Mouse (Mus musculus) lung, postnatal 0 days (tissue): ENCODE results near the gene Rab6b. TPM values are rescaled to one million over a fixed set of nuclear protein-coding genes. Genes with fewer than 3 reads are reported as not detected.

Source experiments
- ATAC-seq: fragments of 200-750 bp; cut with Nextera tagmentation; 2 replicates; pipeline ENCODE4 v1.8.0; 2017; ENCODE audit warnings: moderate library complexity
- DNase-seq: peaks from one replicate; pipeline ENCODE4 v3.0.0-alpha.2; 2016; ENCODE audit warnings: low spot score
- H3K27ac ChIP-seq: fragments of 300-500 bp; sonication (generic); 2 replicates; pipeline ENCODE4 v1.5.1; 2014; ENCODE audit warnings: antibody characterized with exemption, mild to moderate bottlenecking, low read length, mixed read lengths
- H3K27me3 ChIP-seq: fragments of 300-500 bp; sonication (generic); replicated peaks from 2 replicates; pipeline ENCODE4 v1.6.1; 2014; ENCODE audit warnings: low read length, mixed read lengths; ENCODE audit not compliant: insufficient read depth
- H3K36me3 ChIP-seq: fragments of 300-500 bp; sonication (generic); 2 replicates; pipeline ENCODE4 v1.6.1; 2014; ENCODE audit warnings: low read length, mixed read lengths; ENCODE audit not compliant: insufficient read depth
- H3K4me1 ChIP-seq: fragments of 300-500 bp; sonication (generic); 2 replicates; pipeline ENCODE4 v1.6.1; 2014; ENCODE audit warnings: antibody characterized with exemption, low read depth, low read length, mixed read lengths; ENCODE audit not compliant: insufficient read depth
- H3K4me2 ChIP-seq: fragments of 300-500 bp; sonication (generic); replicated peaks from 2 replicates; pipeline ENCODE4 v1.6.1; 2014; ENCODE audit warnings: low read depth, mild to moderate bottlenecking, low read length, moderate library complexity, mixed read lengths
- H3K4me3 ChIP-seq: fragments of 300-500 bp; sonication (generic); 2 replicates; pipeline ENCODE4 v1.5.1; 2014; ENCODE audit warnings: low read depth, low read length
- H3K9ac ChIP-seq: fragments of 300-500 bp; sonication (generic); replicated peaks from 2 replicates; pipeline ENCODE4 v1.6.1; 2014; ENCODE audit warnings: low read depth, mild to moderate bottlenecking
- H3K9me3 ChIP-seq: fragments of 300-500 bp; sonication (generic); 2 replicates; pipeline ENCODE4 v1.6.1; 2016; ENCODE audit warnings: low read length, mixed read lengths
- CTCF ChIP-seq: IDR thresholded peaks from 2 replicates; pipeline ENCODE4 v1.5.1; 2016; ENCODE audit warnings: antibody characterized with exemption, mild to moderate bottlenecking
- EP300 ChIP-seq: IDR thresholded peaks from 2 replicates; pipeline ENCODE4 v1.6.1; 2016; ENCODE audit warnings: antibody characterized with exemption, mild to moderate bottlenecking, control low read depth
- WGBS: fragments of 180-500 bp; shearing (Covaris S2); extraction: QIAGEN DNeasy Blood & Tissue Kit; methylation state at CpG from one replicate; pipeline ENCODE4 v1.1.7; 2014; 5-methylcytosine and 5-hydroxymethylcytosine counted together
- polyA plus RNA-seq: library from polyadenylated mRNA; unstranded; fragments of >200 nt; fragmentation: Nextera tagmentation; extraction: Ambion mirVana; gene quantifications from 2 replicates; pipeline ENCODE4 v1.2.1, GENCODE M21; 2015

Gene Rab6b
- polyA plus RNA-seq, 1 experiment from 2014 or later, result 6.8 TPM

GRCm38 (mm10) chr9:103227760-103228159 is 116.2 kb downstream of the Rab6b start:
- H3K4me2 ChIP-seq, result no peak overlapping the region
- H3K4me1 ChIP-seq, result peaks cover 1% of the 10 kb centered on the region; the same call in 1 of the 2 replicates
- ATAC-seq, result no peak
- WGBS, result 87% methylated on average over 16 of the region's 16 CpGs
- H3K9me3 ChIP-seq, result no peaks in the 10 kb centered on the region
- H3K9ac ChIP-seq, result no peak overlapping the region
- DNase-seq, result no peak
- H3K4me3 ChIP-seq, result no peak overlapping the region
- H3K27ac ChIP-seq, result no peak overlapping the region
- TF ChIP-seq CTCF (no peak), EP300 (no peak)
- no peaks in the 10 kb centered on the region for H3K36me3 ChIP-seq
- no peaks in the 10 kb centered on the region for H3K27me3 ChIP-seq

- Histone ChIP-seq H3K4me1 (peaks cover 6% of the 10 kb centered on the region; the same call in 1 of the 2 replicates), H3K9ac (no peak overlapping the region), H3K36me3 (no peaks in the 10 kb centered on the region), H3K4me3 (no peak overlapping the region), H3K27ac (no peak overlapping the region), H3K4me2 (peak overlapping the region; percentile 52), H3K9me3 (no peaks in the 10 kb centered on the region), H3K27me3 (no peaks in the 10 kb centered on the region)
- DNase-seq (no peak), ATAC-seq (no peak)
- 76% methylated on average over 13 of the region's 13 CpGs for WGBS
- TF ChIP-seq EP300 (no peak), CTCF (no peak)
Observed at GRCm38 (mm10) chr9:103228370-103229003, 116.9 kb downstream of the Rab6b start.

DNA sequence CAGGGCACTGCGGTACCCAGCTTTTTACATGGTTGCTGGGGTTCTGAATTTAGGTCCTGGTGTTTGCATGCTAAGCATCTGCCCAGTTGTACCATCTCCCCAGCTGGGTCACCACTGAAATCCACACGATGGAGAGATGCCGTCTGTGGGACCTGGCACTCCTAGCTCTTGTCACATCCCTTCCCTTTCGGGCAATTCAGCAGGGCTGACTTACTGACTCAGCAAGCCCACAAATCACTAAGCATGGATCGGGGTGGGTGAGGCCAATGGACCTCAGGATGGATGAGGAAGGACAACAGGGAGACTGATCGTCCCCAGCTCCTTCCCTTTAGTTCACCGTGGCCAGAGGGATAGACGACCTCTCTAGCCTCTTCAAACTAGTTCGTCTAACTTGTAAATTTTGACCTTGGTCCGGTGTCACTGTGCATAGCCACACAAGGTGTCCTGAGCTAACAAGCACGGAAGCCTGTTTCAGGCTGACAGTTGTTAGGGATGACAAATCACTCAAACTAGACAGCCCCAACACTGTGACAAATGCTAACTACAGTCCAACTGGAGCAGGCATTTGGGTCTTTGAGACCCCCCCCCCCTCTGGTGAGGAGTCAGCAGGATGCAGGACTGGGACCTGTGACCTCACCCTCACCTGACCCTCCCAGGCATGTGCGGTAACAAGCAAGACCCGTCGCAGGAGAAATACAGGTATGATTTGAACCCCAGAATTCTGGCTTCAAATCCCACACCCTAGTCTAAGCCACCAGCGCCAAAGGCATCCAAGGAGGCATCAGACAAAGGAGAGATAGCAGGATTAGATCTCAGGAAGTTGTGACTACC is 117.7 kb downstream of the Rab6b start:
- no peaks in the 10 kb centered on the region for H3K36me3 ChIP-seq
- DNase-seq, result no peak
- H3K27me3 ChIP-seq, result no peaks in the 10 kb centered on the region
- no peak overlapping the region for H3K9ac ChIP-seq
- H3K27ac ChIP-seq, result no peak overlapping the region
- no peak for ATAC-seq
- peaks cover 9% of the 10 kb centered on the region; the same call in 1 of the 2 replicates for H3K4me1 ChIP-seq
- WGBS, result 73% methylated on average over 15 of the region's 15 CpGs
- peak overlapping the region; percentile 52 for H3K4me2 ChIP-seq
- TF ChIP-seq EP300 (no peak), CTCF (no peak)
- no peaks in the 10 kb centered on the region for H3K9me3 ChIP-seq
- H3K4me3 ChIP-seq, result no peak overlapping the region

GRCm38 (mm10) chr9:103230151-103230951 is 118.8 kb downstream of the Rab6b start, which contains the start of the genes Gm20425 and Trf:
Gene Gm20425, minus strand, starts transcription at chr9:103230307.
Gene Trf, minus strand, starts transcription at chr9:103230444.
- H3K27me3 ChIP-seq, result no peaks in the 10 kb centered on the region
- H3K4me1 ChIP-seq, result peaks cover 17% of the 10 kb centered on the region; the same call in 1 of the 2 replicates

GRCm38 (mm10) chr9:103232232-103233005 is 120.8 kb downstream of the Rab6b start:
- H3K27me3 ChIP-seq, result no peaks in the 10 kb centered on the region
- no peaks in the 10 kb centered on the region for H3K9me3 ChIP-seq
- H3K9ac ChIP-seq, result no peak overlapping the region
- H3K4me3 ChIP-seq, result no peak overlapping the region
- peaks cover 17% of the 10 kb centered on the region; the same call in 1 of the 2 replicates for H3K4me1 ChIP-seq
- WGBS, result 88% methylated on average over 7 of the region's 7 CpGs
- no peak overlapping the region for H3K4me2 ChIP-seq
- no peak for ATAC-seq
- TF ChIP-seq EP300, result no peak
- TF ChIP-seq CTCF, result no peak
- no peaks in the 10 kb centered on the region for H3K36me3 ChIP-seq
- H3K27ac ChIP-seq, result no peak overlapping the region
- no peak for DNase-seq

More at GRCm38 (mm10) chr9:103230151-103230951, 118.8 kb downstream of the Rab6b start, which contains the start of the genes Gm20425 and Trf:
- peak within 1 kb of the TSS; percentile 52 for H3K4me2 ChIP-seq
- TF ChIP-seq CTCF, result no peak
- 0 out of 2 replicates have a peak, but pooled peaks have one; percentile 38 for TF ChIP-seq EP300
- DNase-seq (peak; percentile 82), ATAC-seq (peak; percentile 77)
- no peak within 1 kb of the TSS for H3K9ac ChIP-seq
- H3K4me3 ChIP-seq, result peak within 1 kb of the TSS; percentile 21; the same call in 1 of the 2 replicates
- H3K9me3 ChIP-seq, result no peaks in the 10 kb centered on the region
- WGBS, result 23% methylated on average over 23 of the region's 29 CpGs
- H3K27ac ChIP-seq, result peak within 1 kb of the TSS; percentile 86
- H3K36me3 ChIP-seq, result no peaks in the 10 kb centered on the region
